Mouse (Mus musculus) stomach, embryonic 15.5 days (tissue): Measurements from ENCODE around the gene Dcaf7. TPM values are rescaled to one million over a fixed set of nuclear protein-coding genes. Genes with fewer than 3 reads are reported as not detected.

Experiments
- ATAC-seq: fragments of 200-750 bp; cut with Nextera tagmentation; 2 replicates; pipeline ENCODE4 v1.8.0; 2017; ENCODE audit warnings: low read depth, moderate number of reproducible peaks, moderate TSS enrichment; ENCODE audit not compliant: insufficient read depth, low FRiP score
- H3K27ac ChIP-seq: fragments of 300-500 bp; sonication (generic); 2 replicates; pipeline ENCODE4 v1.5.1; 2015; ENCODE audit warnings: mild to moderate bottlenecking, inconsistent platforms
- H3K27me3 ChIP-seq: fragments of 300-500 bp; sonication (generic); replicated peaks from 2 replicates; pipeline ENCODE4 v1.6.1; 2015; ENCODE audit warnings: inconsistent platforms
- H3K36me3 ChIP-seq: fragments of 300-500 bp; sonication (generic); 2 replicates; pipeline ENCODE4 v1.6.1; 2015; ENCODE audit warnings: inconsistent platforms
- H3K4me1 ChIP-seq: fragments of 300-500 bp; sonication (generic); 2 replicates; pipeline ENCODE4 v1.6.1; 2015; ENCODE audit warnings: inconsistent platforms
- H3K4me2 ChIP-seq: fragments of 300-500 bp; sonication (generic); 2 replicates; pipeline ENCODE4 v1.6.1; 2015; ENCODE audit warnings: mild to moderate bottlenecking, inconsistent platforms
- H3K4me3 ChIP-seq: fragments of 300-500 bp; sonication (generic); replicated peaks from 2 replicates; pipeline ENCODE4 v1.5.1; 2015; ENCODE audit warnings: inconsistent platforms
- H3K9ac ChIP-seq: fragments of 300-500 bp; sonication (generic); 2 replicates; pipeline ENCODE4 v1.6.1; 2015; ENCODE audit warnings: inconsistent platforms
- H3K9me3 ChIP-seq: fragments of 300-500 bp; sonication (generic); 2 replicates; pipeline ENCODE4 v1.6.1; 2016; ENCODE audit warnings: inconsistent platforms
- WGBS: fragments of 180-500 bp; shearing (Covaris S2); methylation state at CpG from one replicate; pipeline ENCODE4 v1.1.7; 2015; 5-methylcytosine and 5-hydroxymethylcytosine counted together
- polyA plus RNA-seq: library from polyadenylated mRNA; unstranded; fragments of >200 nt; fragmentation: Nextera tagmentation; extraction: Ambion mirVana; gene quantifications from 2 replicates; pipeline ENCODE4 v1.2.1, GENCODE M21; 2015

Dcaf7 gene
- polyA plus RNA-seq, 1 experiment from 2014 or later, result 54.6 TPM

- no peak overlapping the region for H3K4me2 ChIP-seq
- H3K36me3 ChIP-seq, result peaks cover 23% of the 10 kb centered on the region
- no peak overlapping the region for H3K9ac ChIP-seq
- no peaks in the 10 kb centered on the region for H3K9me3 ChIP-seq
- H3K4me1 ChIP-seq, result no peaks in the 10 kb centered on the region
- no peak overlapping the region for H3K4me3 ChIP-seq
- H3K27me3 ChIP-seq, result no peaks in the 10 kb centered on the region
- 92% methylated on average over 3 of the region's 3 CpGs for WGBS
- ATAC-seq, result no peak
- no peak overlapping the region for H3K27ac ChIP-seq
These were observed 9.1 kb downstream of the Dcaf7 start for GRCm38 (mm10) chr11:106045780-106046179.

DNA sequence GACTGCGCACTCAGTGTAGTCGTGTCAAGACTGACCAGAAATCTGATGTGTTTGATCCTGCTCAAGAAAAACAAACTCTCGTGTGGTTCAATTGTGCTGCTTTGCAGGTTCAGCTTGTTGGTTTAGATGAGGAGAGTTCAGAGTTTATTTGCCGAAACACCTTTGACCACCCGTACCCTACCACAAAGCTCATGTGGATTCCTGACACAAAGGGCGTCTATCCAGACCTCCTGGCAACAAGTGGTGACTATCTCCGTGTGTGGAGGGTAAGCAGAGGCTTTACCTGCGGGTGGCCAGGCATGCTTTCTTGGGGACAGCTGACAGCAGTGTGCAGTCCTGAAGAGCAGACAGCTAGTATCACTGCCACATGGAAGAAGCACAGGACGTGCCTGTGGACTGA lies 9.9 kb downstream of the Dcaf7 start:
- Histone ChIP-seq H3K9me3 (no peaks in the 10 kb centered on the region), H3K4me1 (no peaks in the 10 kb centered on the region), H3K9ac (no peak overlapping the region), H3K36me3 (peaks cover 31% of the 10 kb centered on the region), H3K4me3 (no peak overlapping the region), H3K27me3 (no peaks in the 10 kb centered on the region), H3K4me2 (no peak overlapping the region), H3K27ac (no peak overlapping the region)
- whole genome bisulfite sequencing, result 81% methylated on average over 9 of the region's 9 CpGs
- ATAC-seq, result no peak

DNA sequence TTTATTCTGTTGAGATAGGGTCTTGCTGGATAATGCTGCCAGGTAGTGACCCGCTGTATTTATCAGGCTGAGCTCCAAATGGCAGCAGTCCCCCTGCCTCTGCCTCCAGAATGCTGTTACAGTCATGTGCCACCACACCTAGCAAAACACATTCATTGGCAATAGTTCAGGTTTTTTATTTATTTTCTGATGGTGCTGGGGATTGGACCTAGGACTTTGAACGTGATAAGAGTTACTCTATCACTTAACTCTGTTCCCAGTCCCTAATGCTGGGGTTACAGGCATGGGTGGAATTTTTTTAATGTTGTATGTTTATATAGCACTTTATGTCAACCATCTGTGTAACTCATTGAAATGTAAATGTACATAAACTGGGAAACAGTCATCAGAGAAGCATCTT lies 17.2 kb downstream of the Dcaf7 start:
- no peak overlapping the region for H3K9ac ChIP-seq
- no peaks in the 10 kb centered on the region for H3K27me3 ChIP-seq
- no peak for ATAC-seq
- no peak overlapping the region for H3K4me2 ChIP-seq
- H3K4me1 ChIP-seq, result no peaks in the 10 kb centered on the region
- H3K27ac ChIP-seq, result no peak overlapping the region
- H3K4me3 ChIP-seq, result no peak overlapping the region
- peaks cover 66% of the 10 kb centered on the region for H3K36me3 ChIP-seq
- WGBS, result 76% methylated on average over 2 of the region's 2 CpGs
- H3K9me3 ChIP-seq, result no peaks in the 10 kb centered on the region

DNA sequence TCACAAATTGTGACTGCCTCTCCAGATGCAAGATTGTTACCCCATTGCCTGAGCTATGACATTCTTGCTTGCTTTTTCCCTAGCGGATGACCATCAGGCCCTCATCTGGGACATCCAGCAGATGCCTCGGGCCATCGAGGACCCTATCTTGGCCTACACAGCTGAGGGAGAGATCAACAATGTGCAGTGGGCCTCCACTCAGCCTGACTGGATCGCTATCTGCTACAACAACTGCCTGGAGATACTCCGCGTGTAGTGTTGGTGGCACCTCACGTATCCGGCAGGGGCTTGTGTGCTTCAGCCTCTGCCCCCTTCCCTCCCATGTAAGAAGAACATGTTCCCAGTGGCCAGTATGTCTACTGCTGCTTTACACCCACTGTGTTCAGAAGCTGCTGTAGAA lies 17.9 kb downstream of the Dcaf7 start:
- Histone ChIP-seq H3K27me3 (no peaks in the 10 kb centered on the region), H3K4me3 (no peak overlapping the region), H3K27ac (no peak overlapping the region), H3K9ac (no peak overlapping the region), H3K9me3 (no peaks in the 10 kb centered on the region), H3K36me3 (peaks cover 67% of the 10 kb centered on the region), H3K4me2 (no peak overlapping the region), H3K4me1 (no peaks in the 10 kb centered on the region)
- 90% methylated on average over 8 of the region's 8 CpGs for WGBS
- ATAC-seq, result no peak

DNA sequence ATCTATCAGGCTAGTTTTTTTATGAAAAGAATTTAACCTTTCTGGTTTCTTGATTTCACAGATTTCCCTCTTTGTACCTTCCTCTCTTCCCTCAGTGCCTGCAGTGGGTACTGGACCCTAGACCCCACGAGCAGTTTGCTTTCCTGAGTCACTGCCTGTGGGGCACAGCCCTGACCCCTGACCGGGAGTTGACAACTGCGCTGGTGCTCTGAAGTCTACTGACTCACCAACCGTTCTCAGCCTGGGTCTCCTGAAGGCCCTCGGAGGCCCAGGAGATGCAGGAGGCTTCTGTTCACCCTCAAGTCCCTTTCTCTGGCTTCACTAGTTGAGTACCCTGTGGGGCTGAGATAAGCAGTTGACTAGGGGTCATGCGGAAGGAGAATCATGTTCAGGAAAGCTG lies 18.7 kb downstream of the Dcaf7 start:
- H3K27ac ChIP-seq, result no peak overlapping the region
- H3K4me3 ChIP-seq, result no peak overlapping the region
- peaks cover 67% of the 10 kb centered on the region for H3K36me3 ChIP-seq
- no peak overlapping the region for H3K9ac ChIP-seq
- no peak for ATAC-seq
- no peaks in the 10 kb centered on the region for H3K27me3 ChIP-seq
- WGBS, result 85% methylated on average over 6 of the region's 6 CpGs
- H3K9me3 ChIP-seq, result no peaks in the 10 kb centered on the region
- H3K4me1 ChIP-seq, result no peaks in the 10 kb centered on the region
- H3K4me2 ChIP-seq, result no peak overlapping the region

- no peak overlapping the region for H3K4me3 ChIP-seq
- no peak; the same call in 1 of the 2 replicates for ATAC-seq
- no peak overlapping the region for H3K9ac ChIP-seq
- no peak overlapping the region for H3K4me2 ChIP-seq
- H3K27ac ChIP-seq, result no peak overlapping the region
- H3K27me3 ChIP-seq, result no peaks in the 10 kb centered on the region
- 86% methylated on average over 8 of the region's 8 CpGs for WGBS
- no peaks in the 10 kb centered on the region for H3K9me3 ChIP-seq
- H3K4me1 ChIP-seq, result no peaks in the 10 kb centered on the region
- peaks cover 53% of the 10 kb centered on the region for H3K36me3 ChIP-seq
These were observed 20.3 kb downstream of the Dcaf7 start for GRCm38 (mm10) chr11:106056819-106057491.

DNA sequence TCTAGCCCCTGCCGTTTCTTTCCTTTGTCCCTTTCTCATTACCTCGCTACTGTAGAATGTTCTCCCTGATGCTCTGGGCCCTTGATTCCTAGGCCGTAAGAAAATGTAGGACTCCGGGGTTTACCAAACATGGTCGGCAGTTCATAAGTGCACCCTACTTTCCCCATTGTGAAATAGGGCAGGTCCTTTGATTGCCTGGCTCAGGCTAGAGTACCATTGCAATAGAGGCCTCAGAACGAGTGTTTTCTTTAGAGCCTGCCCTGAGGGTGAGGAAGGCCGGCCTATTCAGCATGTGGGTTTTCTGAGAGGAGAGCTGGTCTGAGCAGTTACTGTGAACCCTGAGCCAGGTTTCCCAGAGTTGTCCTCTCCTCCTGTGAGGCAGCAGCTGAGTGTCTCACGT lies 21.3 kb downstream of the Dcaf7 start:
- whole genome bisulfite sequencing, result 80% methylated on average over 8 of the region's 8 CpGs
- no peak overlapping the region for H3K9ac ChIP-seq
- H3K36me3 ChIP-seq, result peaks cover 44% of the 10 kb centered on the region
- H3K27me3 ChIP-seq, result no peaks in the 10 kb centered on the region
- ATAC-seq, result no peak
- H3K4me2 ChIP-seq, result no peak overlapping the region
- H3K9me3 ChIP-seq, result no peaks in the 10 kb centered on the region
- no peaks in the 10 kb centered on the region for H3K4me1 ChIP-seq
- no peak overlapping the region for H3K4me3 ChIP-seq
- no peak overlapping the region for H3K27ac ChIP-seq

GRCm38 (mm10) chr11:106060549-106060948 lies 23.9 kb downstream of the Dcaf7 start:
- Histone ChIP-seq H3K4me3 (no peak overlapping the region), H3K27ac (no peak overlapping the region), H3K9ac (no peak overlapping the region), H3K27me3 (no peaks in the 10 kb centered on the region), H3K36me3 (peaks cover 32% of the 10 kb centered on the region), H3K4me1 (no peaks in the 10 kb centered on the region), H3K4me2 (no peak overlapping the region), H3K9me3 (no peaks in the 10 kb centered on the region)
- ATAC-seq, result no peak
- 85% methylated on average over 1 of the region's 1 CpGs for WGBS

DNA sequence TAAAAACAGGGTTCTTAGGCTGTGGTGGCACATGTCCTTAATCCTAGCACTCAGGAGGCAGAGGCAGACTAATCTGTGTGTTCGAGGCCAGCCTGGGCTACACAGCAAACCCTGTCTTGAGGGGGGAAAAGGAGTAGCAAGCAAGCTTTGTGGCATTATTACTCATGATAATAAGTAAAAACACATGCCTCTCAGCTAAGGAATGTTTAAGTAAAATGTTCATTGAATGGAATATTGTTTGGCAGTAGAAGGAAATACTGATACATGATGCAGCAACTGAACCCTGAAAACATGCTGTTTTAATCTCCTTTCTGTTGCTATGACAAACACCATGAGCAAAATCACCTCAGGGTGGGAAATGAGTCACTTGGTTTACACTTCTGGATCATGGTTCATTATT lies 24.6 kb downstream of the Dcaf7 start:
- no peak for ATAC-seq
- no peak overlapping the region for H3K4me2 ChIP-seq
- H3K27me3 ChIP-seq, result no peaks in the 10 kb centered on the region
- peaks cover 26% of the 10 kb centered on the region for H3K36me3 ChIP-seq
- no peaks in the 10 kb centered on the region for H3K4me1 ChIP-seq
- H3K27ac ChIP-seq, result no peak overlapping the region
- no peak overlapping the region for H3K9ac ChIP-seq
- no peak overlapping the region for H3K4me3 ChIP-seq
- no peaks in the 10 kb centered on the region for H3K9me3 ChIP-seq
- WGBS, result 82% methylated on average over 1 of the region's 1 CpGs

GRCm38 (mm10) chr11:106063756-106064155 lies 27.1 kb downstream of the Dcaf7 start:
- Histone ChIP-seq H3K9ac (no peak overlapping the region), H3K9me3 (no peaks in the 10 kb centered on the region), H3K4me1 (peaks cover 7% of the 10 kb centered on the region; the same call in 1 of the 2 replicates), H3K4me3 (no peak overlapping the region), H3K36me3 (peaks cover 4% of the 10 kb centered on the region), H3K27me3 (no peaks in the 10 kb centered on the region), H3K27ac (no peak overlapping the region), H3K4me2 (no peak overlapping the region)
- WGBS, result 81% methylated on average over 5 of the region's 5 CpGs
- ATAC-seq, result no peak

DNA sequence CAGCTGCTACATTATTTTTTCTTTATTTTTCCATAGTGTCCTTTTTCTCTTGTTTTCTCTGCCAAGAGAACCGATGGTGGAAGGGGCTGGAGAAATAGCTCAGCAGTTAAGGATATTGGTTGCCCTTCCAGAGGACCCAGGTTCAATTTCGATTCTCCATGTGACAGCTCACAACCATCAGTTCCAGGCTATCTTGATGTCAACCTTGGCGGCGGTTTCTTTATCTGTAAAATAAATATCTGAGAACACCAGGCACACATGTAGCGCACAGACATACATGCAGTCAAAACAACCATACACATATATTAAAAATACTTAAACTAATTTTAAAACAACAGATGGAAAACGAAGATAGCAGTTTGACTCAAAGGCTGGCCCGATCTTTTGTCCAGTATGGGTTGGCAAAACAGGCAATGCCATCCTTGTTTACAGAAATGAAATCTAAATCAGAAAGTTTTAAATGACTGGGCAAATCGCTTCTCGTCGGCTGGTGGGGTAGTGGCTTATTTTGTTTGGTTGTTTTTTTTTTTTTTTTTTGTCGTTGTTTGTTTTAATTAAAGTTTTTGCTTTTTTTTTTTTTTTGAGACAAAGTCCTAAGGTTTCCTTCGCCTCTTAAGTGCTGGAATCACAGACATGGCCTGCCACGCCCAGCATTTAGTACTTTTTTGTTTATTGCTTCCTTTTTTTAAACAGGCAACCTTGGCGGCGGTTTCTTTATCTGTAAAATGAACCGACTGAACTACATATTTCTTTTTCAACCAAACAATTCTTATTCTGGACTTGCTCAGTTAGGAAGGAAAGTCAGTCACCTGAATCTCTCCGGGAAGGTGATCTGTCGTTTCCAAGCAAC lies 28.6 kb downstream of the Dcaf7 start:
- H3K4me2 ChIP-seq, result peak overlapping the region; percentile 83
- no peak overlapping the region for H3K9ac ChIP-seq
- H3K4me3 ChIP-seq, result peak overlapping the region; percentile 85
- 35% methylated on average over 18 of the region's 18 CpGs for WGBS
- peaks cover 7% of the 10 kb centered on the region; the same call in 1 of the 2 replicates for H3K4me1 ChIP-seq
- H3K36me3 ChIP-seq, result peaks cover 6% of the 10 kb centered on the region; the same call in 1 of the 2 replicates
- H3K27ac ChIP-seq, result peak overlapping the region; percentile 93; the same call in 1 of the 2 replicates
- no peaks in the 10 kb centered on the region for H3K9me3 ChIP-seq
- H3K27me3 ChIP-seq, result no peaks in the 10 kb centered on the region
- ATAC-seq, result no peak

GRCm38 (mm10) chr11:106065923-106066571 lies 29.4 kb downstream of the Dcaf7 start, which contains the start of gene Taco1:
Taco1 (plus strand) TSS chr11:106066061.
- H3K27ac ChIP-seq, result peak within 1 kb of the TSS; percentile 93
- H3K27me3 ChIP-seq, result no peaks in the 10 kb centered on the region
- H3K9ac ChIP-seq, result peak within 1 kb of the TSS; percentile 90
- ATAC-seq, result peak; percentile 97
- no peaks in the 10 kb centered on the region for H3K9me3 ChIP-seq
- H3K4me3 ChIP-seq, result peak within 1 kb of the TSS; percentile 85
- peaks cover 6% of the 10 kb centered on the region; the same call in 1 of the 2 replicates for H3K36me3 ChIP-seq
- H3K4me2 ChIP-seq, result peak within 1 kb of the TSS; percentile 83
- under 1% methylated on average over 49 of the region's 49 CpGs for WGBS
- H3K4me1 ChIP-seq, result peaks cover 7% of the 10 kb centered on the region; the same call in 1 of the 2 replicates
